Mouse (Mus musculus): ENCODE data around the gene Tmem201. TPM values are rescaled to one million over a fixed set of nuclear protein-coding genes. Genes with fewer than 3 reads are reported as not detected.

The Tmem201 gene
- polyA plus RNA-seq, 1 experiment: 28.6 TPM

DNA sequence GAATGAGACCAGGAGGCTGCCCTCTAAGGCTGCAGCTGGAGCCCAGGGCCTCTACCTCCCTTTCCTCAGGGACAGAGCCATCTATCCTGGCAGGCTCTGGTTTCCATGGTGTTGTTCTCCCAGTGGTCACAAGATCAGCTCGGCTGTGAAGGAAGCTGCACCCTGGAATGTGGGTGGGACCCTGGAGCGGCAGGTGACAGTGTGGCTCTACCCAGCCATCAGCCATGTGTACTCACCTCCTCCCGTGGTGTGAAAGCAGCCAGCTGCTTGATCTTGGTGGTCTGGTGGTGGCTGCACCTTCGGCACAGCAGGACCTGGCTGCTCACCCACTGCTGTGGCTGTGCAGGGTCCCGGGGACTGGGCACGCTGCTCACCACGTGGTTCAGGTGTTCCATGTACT, 7.0 kb downstream of the Tmem201 start:
- no peak for TF ChIP-seq GATA1 (IDR thresholded peaks at IDR 0.05; ENCODE audit: low read length)

- no peak for TF ChIP-seq GATA1 (IDR thresholded peaks at IDR 0.05; ENCODE audit: low read length)
Measured at GRCm38 (mm10) chr4:149728810-149729209, 9.0 kb downstream of the Tmem201 start.

DNA sequence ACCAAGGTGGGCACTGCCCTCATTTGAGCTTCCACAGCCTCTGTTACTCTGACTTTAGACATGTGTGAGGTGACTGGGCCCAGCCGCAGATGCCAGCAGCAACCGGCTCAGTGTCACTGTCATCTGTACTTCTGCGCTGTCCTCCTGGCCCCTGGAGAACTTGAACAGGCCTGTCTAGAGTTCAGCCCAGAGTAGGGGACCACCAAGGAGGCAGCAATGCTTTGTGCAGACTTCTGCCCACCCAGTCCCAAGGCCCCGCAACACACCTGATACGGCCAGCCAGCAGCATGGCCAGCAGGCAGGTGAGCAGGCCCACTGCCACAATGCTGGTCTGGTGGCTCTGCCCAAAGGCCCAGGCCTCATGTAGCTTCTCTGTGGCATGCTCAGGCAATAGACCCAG, 10.2 kb downstream of the Tmem201 start:
- TF ChIP-seq GATA1 (IDR thresholded peaks at IDR 0.05; ENCODE audit: low read length): no peak

DNA sequence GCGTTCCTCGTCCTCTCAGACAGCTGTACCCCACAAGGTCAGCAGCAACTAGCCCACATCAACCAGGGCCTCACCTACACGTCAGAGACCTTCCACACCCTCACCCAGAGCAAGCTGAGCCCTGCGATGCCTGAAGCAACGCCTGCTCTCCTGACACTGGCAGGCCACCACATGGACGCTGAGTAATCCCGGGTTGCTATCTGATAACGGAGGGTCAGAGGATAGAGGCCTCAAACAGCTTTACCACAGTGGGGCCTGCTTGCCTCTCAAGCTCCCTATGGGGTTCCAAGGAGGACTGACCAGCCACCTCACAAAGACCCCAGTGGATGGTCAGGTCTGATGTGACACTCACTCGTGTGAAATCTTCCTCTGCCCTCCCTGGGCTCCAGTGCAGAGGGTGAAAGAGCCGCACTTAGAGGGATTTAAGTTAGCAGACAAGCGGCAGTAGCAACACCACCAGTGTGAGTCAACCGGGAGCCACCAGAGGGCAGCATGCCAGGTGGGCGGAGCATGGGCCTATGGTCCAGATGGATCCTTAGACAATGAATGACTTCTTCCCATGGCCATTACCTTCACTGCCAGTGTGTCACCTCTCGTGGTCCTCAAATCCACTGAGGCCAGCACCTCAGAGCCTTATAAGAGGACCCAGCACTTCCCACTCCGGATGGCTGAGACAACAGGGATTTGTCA, 12.0 kb downstream of the Tmem201 start:
- no peak for TF ChIP-seq GATA1 (IDR thresholded peaks at IDR 0.05; ENCODE audit: low read length)

DNA sequence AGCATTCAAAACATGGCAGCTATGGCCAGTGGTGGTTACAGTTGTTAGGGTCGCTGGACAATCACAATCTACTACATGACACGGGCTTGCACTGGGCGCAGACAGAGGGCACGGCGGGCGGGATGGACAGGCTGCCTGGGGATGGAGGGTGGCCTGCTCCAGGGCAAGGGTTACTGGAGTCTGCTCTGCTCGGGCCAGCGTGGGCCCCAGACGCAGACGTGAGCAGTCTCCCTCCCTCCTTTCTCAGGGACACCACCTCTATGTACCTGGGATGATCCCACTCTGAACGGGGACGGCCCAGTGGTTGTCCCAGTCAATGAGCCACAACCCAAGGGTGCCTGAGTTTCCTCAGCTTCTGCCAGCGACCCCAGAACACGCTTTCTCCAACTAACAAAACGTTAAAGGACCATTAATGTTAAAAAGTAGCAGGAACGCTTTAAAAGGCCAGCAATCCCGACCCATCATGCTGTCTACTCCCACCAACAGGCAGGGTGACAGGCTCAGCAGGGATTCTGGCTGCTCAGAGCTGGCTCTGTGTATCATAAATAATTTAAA, 12.9 kb downstream of the Tmem201 start:
- no peak for TF ChIP-seq GATA1 (IDR thresholded peaks at IDR 0.05; ENCODE audit: low read length)

DNA sequence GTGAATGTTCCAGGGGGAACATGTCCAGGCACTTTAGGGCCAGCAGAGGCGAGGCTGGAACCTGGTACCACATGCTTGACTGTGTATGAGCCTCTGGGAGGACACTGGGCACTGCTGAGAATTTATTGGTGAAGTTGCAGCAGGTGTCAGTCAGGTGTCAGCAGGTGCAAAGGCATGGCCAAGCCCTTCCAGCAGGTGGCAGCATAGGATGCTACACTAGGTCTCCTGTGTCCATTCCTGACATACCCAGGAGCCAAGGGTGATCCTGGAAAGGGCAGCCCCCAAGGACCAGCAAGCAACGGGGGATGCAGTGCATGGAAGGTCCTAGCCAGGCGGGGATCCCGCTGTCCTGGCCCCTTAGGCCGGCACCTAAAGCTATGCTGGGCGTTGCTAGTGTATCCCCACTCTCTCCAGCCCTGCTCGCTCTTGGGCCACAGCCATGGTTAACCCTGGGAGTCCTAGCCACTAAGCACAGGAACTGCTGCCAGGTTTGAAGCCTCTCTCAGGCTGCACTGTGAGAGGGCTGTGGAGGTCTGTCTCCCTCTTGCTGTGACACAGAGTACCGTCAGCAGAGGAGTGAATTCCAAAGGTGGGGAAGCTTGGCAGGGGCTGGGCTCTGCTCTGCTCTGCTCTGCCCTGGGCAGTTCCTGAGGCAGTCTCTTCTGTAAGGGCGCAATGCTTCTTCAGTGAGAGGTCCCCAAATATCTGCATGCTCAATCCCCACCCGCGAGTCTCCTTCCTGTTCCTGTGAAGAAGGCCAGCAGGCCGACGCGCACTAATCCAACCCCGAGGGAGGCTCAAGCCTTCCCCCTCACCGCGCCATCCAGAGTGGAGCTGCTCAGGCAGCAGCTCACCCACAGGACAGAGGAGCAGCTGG, 13.8 kb downstream of the Tmem201 start:
- no peak for TF ChIP-seq GATA1 (IDR thresholded peaks at IDR 0.05; ENCODE audit: low read length)

- TF ChIP-seq GATA1 (IDR thresholded peaks at IDR 0.05; ENCODE audit: low read length): no peak
Measured at GRCm38 (mm10) chr4:149723021-149723390, 14.8 kb downstream of the Tmem201 start.

- no peak for TF ChIP-seq GATA1 (IDR thresholded peaks at IDR 0.05; ENCODE audit: low read length)
Measured at GRCm38 (mm10) chr4:149722104-149723020, 15.5 kb downstream of the Tmem201 start.

DNA sequence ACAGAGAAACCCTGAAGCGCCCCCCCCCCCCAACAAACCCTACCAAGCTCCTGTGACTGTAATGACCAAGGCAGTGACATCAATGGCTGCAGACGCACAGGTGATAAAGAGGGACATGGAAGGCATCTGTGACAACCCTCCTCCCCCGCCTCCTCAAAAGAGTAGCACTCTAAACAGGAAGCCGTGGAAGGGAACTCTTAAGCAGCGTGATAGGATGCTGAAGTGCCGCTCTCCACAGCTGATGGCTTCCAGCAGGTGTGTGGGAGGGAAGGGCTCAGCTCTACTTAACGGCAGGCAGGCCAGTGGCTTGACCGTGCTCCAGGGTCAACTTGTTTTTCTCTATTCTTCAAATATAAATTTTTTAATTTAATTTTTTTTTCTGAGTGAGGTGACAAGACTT, 16.7 kb downstream of the Tmem201 start:
- no peak for TF ChIP-seq GATA1 (IDR thresholded peaks at IDR 0.05; ENCODE audit: low read length)

DNA sequence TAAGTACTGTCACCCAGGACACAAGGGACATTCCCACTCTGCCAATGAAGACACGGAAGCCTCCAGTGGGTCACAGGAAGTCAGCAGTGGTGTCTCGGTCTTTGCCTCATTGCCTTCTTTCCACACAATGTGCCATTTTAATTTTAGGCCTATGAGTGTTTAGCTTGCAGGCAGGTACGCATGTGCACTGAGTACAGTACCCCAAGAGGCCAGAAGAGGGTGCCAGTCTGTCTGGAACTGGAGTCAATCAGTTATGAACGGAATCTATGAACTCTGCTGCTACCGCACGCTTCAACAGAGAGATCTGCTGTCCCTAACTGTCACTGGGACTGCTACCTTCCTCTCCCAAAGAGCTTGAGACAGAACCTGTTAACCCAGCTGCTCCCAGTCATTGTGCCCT, 18.2 kb downstream of the Tmem201 start:
- TF ChIP-seq GATA1 (IDR thresholded peaks at IDR 0.05; ENCODE audit: low read length): no peak

GRCm38 (mm10) chr4:149714542-149714941, 23.3 kb downstream of the Tmem201 start:
- no peak for TF ChIP-seq GATA1 (IDR thresholded peaks at IDR 0.05; ENCODE audit: low read length)

- no peak for TF ChIP-seq GATA1 (IDR thresholded peaks at IDR 0.05; ENCODE audit: low read length)
Measured at GRCm38 (mm10) chr4:149711955-149712354, 25.9 kb downstream of the Tmem201 start.

GRCm38 (mm10) chr4:149711485-149711884, 26.4 kb downstream of the Tmem201 start:
- TF ChIP-seq GATA1 (IDR thresholded peaks at IDR 0.05; ENCODE audit: low read length): no peak

- no peak for TF ChIP-seq GATA1 (IDR thresholded peaks at IDR 0.05; ENCODE audit: low read length)
Measured at GRCm38 (mm10) chr4:149710510-149710909, 27.3 kb downstream of the Tmem201 start.

DNA sequence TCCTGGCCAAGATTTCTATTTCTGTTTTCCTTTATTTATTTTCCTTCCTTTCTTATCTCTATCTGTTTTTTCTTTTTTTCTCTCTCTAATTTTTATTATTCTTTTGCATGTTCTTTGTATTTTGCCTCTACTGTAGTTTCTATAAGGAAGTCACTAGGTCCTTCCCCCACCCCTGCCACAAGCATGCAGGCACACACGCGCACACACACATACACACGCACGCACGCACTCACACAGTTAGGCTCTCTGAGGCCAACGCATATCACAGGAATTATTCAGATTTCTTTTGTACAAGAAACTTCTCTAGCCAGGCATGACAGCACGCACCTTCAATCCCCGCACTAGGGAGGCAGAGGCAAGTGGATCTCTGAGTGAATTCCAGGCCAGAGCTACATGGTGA, 31.9 kb downstream of the Tmem201 start:
- no peak for TF ChIP-seq GATA1 (IDR thresholded peaks at IDR 0.05; ENCODE audit: low read length)

Data from G1E-ER4 (cell line).